ENCODE assay signal across 8 mouse cellular contexts in the genomic region with DNA sequence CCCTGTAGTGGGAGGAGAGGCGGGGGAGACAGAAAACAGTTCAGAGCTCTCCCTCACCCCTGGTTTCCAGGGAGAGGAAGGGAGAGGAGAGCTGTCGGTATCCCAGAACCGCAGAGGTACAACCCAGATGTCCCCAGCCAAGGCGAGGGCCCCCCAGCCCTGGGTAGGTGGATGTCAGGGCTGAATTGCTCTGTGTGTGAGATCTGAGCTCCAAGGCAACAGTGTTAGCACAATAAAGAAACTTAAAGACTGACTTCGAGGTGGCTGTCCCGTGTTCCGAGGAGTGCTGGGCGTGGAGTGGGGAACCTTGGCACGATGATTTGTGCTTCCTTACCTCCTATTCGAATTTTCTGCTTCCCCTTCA. TPM values are rescaled to one million over a fixed set of nuclear protein-coding genes. Genes with fewer than 3 reads are reported as not detected.
DNase-seq lines count a peak whose midpoint lies in the region; ATAC-seq and TF ChIP-seq lines count a peak whose summit lies in the region.

No protein-coding gene starts in this region.

- peak overlapping the region; percentile 68 for H3K4me3 ChIP-seq in heart, embryonic 16.5 days (ENCODE audit: low read length)
- peak overlapping the region; percentile 72 for H3K4me3 ChIP-seq in cortical plate, adult 2 months (ENCODE audit: insufficient read depth, low read length)
- peak overlapping the region; percentile 51 for H3K4me3 ChIP-seq in hindbrain, postnatal 0 days (ENCODE audit: low read length)
- peak overlapping the region; percentile 65 for H3K4me3 ChIP-seq in midbrain, embryonic 12.5 days

- DNase-seq in heart, adult 8-10 months (ENCODE audit: low spot score), result no peak
- no peak for DNase-seq in hindbrain, postnatal 0 days (ENCODE audit: low spot score)
- no peak for DNase-seq in layer of hippocampus, postnatal 36 days
- DNase-seq in layer of hippocampus, adult 8-10 months (ENCODE audit: low spot score in 2 of 2), result no peak
- no peak for DNase-seq in urinary bladder, postnatal 36 days (ENCODE audit: low spot score in 2 of 2)

- H3K4me1 ChIP-seq in heart, embryonic 16.5 days (ENCODE audit: control insufficient read depth, insufficient read depth, low read length), result peaks cover 8% of the 10 kb centered on the region
- H3K4me1 ChIP-seq in cortical plate, adult 2 months (ENCODE audit: control insufficient read depth, insufficient read depth, low read length), result 0 out of 2 replicates have a peak, but pooled peaks cover 1% of the 10 kb centered on the region
- no peaks in the 10 kb centered on the region; the same call in 1 of the 2 replicates for H3K4me1 ChIP-seq in hindbrain, postnatal 0 days (ENCODE audit: insufficient read depth, low read length)
- H3K4me1 ChIP-seq in midbrain, embryonic 12.5 days, result peaks cover 19% of the 10 kb centered on the region

- TF ChIP-seq CTCF in cortical plate, adult 2 months (IDR thresholded peaks at IDR 0.05; ENCODE audit: extremely low read depth, insufficient read depth, low read length), result no peak
- TF ChIP-seq CTCF in hindbrain, postnatal 0 days (IDR thresholded peaks at IDR 0.05; ENCODE audit: low read depth), result no peak

- H3K9me3 ChIP-seq in heart, embryonic 16.5 days (replicated peaks; ENCODE audit: control insufficient read depth, low read length), result no peaks in the 10 kb centered on the region
- no peaks in the 10 kb centered on the region for H3K9me3 ChIP-seq in hindbrain, postnatal 0 days (ENCODE audit: low read length)
- H3K9me3 ChIP-seq in midbrain, embryonic 12.5 days, result no peaks in the 10 kb centered on the region

- peak overlapping the region; percentile 75 for H3K9ac ChIP-seq in heart, embryonic 16.5 days (ENCODE audit: low read length)
- peak overlapping the region; percentile 65 for H3K9ac ChIP-seq in hindbrain, postnatal 0 days (replicated peaks; ENCODE audit: low read length)
- peak overlapping the region; percentile 57; the same call in 1 of the 2 replicates for H3K9ac ChIP-seq in midbrain, embryonic 12.5 days (replicated peaks)

- H3K36me3 ChIP-seq in heart, embryonic 16.5 days (ENCODE audit: control insufficient read depth, insufficient read depth), result no peaks in the 10 kb centered on the region
- no peaks in the 10 kb centered on the region for H3K36me3 ChIP-seq in hindbrain, postnatal 0 days (ENCODE audit: insufficient read depth, low read length)
- no peaks in the 10 kb centered on the region for H3K36me3 ChIP-seq in midbrain, embryonic 12.5 days

- peaks cover 33% of the 10 kb centered on the region for H3K27me3 ChIP-seq in heart, embryonic 16.5 days (ENCODE audit: control insufficient read depth, insufficient read depth, low read length)
- no peaks in the 10 kb centered on the region for H3K27me3 ChIP-seq in hindbrain, postnatal 0 days (ENCODE audit: insufficient read depth, low read length)
- H3K27me3 ChIP-seq in midbrain, embryonic 12.5 days, result peaks cover 55% of the 10 kb centered on the region

- H3K4me2 ChIP-seq in heart, embryonic 16.5 days (ENCODE audit: low read depth, low read length), result peak overlapping the region; percentile 98
- H3K4me2 ChIP-seq in hindbrain, postnatal 0 days (ENCODE audit: low read depth, low read length), result peak overlapping the region; percentile 98
- H3K4me2 ChIP-seq in midbrain, embryonic 12.5 days (replicated peaks), result peak overlapping the region; percentile 97

- 4% methylated on average over 10 of the region's 10 CpGs for WGBS in heart, embryonic 16.5 days
- WGBS in hindbrain, postnatal 0 days, result 3% methylated on average over 10 of the region's 10 CpGs
- WGBS in midbrain, embryonic 12.5 days, result 2% methylated on average over 9 of the region's 10 CpGs

- no peak for TF ChIP-seq POLR2A in cortical plate, adult 2 months (IDR thresholded peaks at IDR 0.05; ENCODE audit: extremely low read depth, insufficient read depth, low read length)

- no peak; the same call in 1 of the 2 replicates for ATAC-seq in heart, embryonic 16.5 days (replicated peaks; ENCODE audit: extremely low read depth, insufficient read depth, low FRiP score)
- no peak; the same call in 1 of the 2 replicates for ATAC-seq in hindbrain, postnatal 0 days
- ATAC-seq in midbrain, embryonic 12.5 days (ENCODE audit: low FRiP score, low read depth), result no peak

- no peak overlapping the region for H3K27ac ChIP-seq in heart, embryonic 16.5 days (ENCODE audit: low read length)
- H3K27ac ChIP-seq in cortical plate, adult 2 months (ENCODE audit: insufficient read depth, low read length), result no peak overlapping the region
- peak overlapping the region; percentile 64; the same call in 1 of the 2 replicates for H3K27ac ChIP-seq in hindbrain, postnatal 0 days
- H3K27ac ChIP-seq in midbrain, embryonic 12.5 days (replicated peaks), result no peak overlapping the region

RNA-seq across cellular contexts. Expression of gene Vsig8, which starts 7.7 kb away (rescaled TPM):
- polyA plus RNA-seq in heart, embryonic 16.5 days (2015; fragmentation: Nextera tagmentation; extraction: Ambion mirVana), result 0.32 and 0.55 TPM in 2 replicates
- total RNA-seq in heart, adult 8-10 months (2022), result not detected
- 0.47 and 0.52 TPM in 2 replicates for polyA plus RNA-seq in cortical plate, adult 2 months (2012; rRNA removed)
- 1.9 and 2.9 TPM in 2 replicates for total RNA-seq in hindbrain, postnatal 0 days (2014; rRNA removed)
- polyA plus RNA-seq in hindbrain, postnatal 0 days (2015; fragmentation: Nextera tagmentation; extraction: Ambion mirVana), result 1.9 and 2.0 TPM in 2 replicates
- 0.15 TPM in 1 of 2 replicates, not detected in the other for polyA plus RNA-seq in midbrain, embryonic 12.5 days (2016; fragmentation: Nextera tagmentation; extraction: Ambion mirVana)
- total RNA-seq in layer of hippocampus, postnatal 36 days (2021), result under 1 TPM; 0.25 to 0.67 TPM
- total RNA-seq in layer of hippocampus, adult 8-10 months (2022), result under 1 TPM in 3 of 4 experiments, not detected in 1; 0.56 to 0.71 (median 0.64) TPM

RNA-seq across cellular contexts. Expression of gene Slamf8, which starts 26.9 kb away (rescaled TPM):
- 0.35 TPM in 2 replicates for polyA plus RNA-seq in heart, embryonic 16.5 days (2015; fragmentation: Nextera tagmentation; extraction: Ambion mirVana)
- total RNA-seq in heart, adult 8-10 months (2022), result under 1 TPM; 0.16 to 0.31 (median 0.24) TPM
- polyA plus RNA-seq in cortical plate, adult 2 months (2012; rRNA removed), result 0.28 and 0.31 TPM in 2 replicates
- total RNA-seq in hindbrain, postnatal 0 days (2014; rRNA removed), result 0.11 TPM in 1 of 2 replicates, not detected in the other
- 0.14 TPM in 1 of 2 replicates, not detected in the other for polyA plus RNA-seq in hindbrain, postnatal 0 days (2015; fragmentation: Nextera tagmentation; extraction: Ambion mirVana)
- not detected in 2 replicates for polyA plus RNA-seq in midbrain, embryonic 12.5 days (2016; fragmentation: Nextera tagmentation; extraction: Ambion mirVana)
- not detected for total RNA-seq in layer of hippocampus, postnatal 36 days (2021)
- under 1 TPM in 2 of 4 experiments, not detected in 2; 0.59 to 0.92 TPM for total RNA-seq in layer of hippocampus, adult 8-10 months (2022)

RNA-seq across cellular contexts. Expression of gene Fcrl6, which starts 38.9 kb away (rescaled TPM):
- not detected in 2 replicates for polyA plus RNA-seq in heart, embryonic 16.5 days (2015; fragmentation: Nextera tagmentation; extraction: Ambion mirVana)
- not detected for total RNA-seq in heart, adult 8-10 months (2022)
- polyA plus RNA-seq in cortical plate, adult 2 months (2012; rRNA removed), result 0.11 TPM in 1 of 2 replicates, not detected in the other
- 0.18 TPM in 1 of 2 replicates, not detected in the other for total RNA-seq in hindbrain, postnatal 0 days (2014; rRNA removed)
- not detected in 2 replicates for polyA plus RNA-seq in hindbrain, postnatal 0 days (2015; fragmentation: Nextera tagmentation; extraction: Ambion mirVana)
- polyA plus RNA-seq in midbrain, embryonic 12.5 days (2016; fragmentation: Nextera tagmentation; extraction: Ambion mirVana), result 0.31 TPM in 1 of 2 replicates, not detected in the other
- not detected for total RNA-seq in layer of hippocampus, postnatal 36 days (2021)
- under 1 TPM in 1 of 4 experiments, not detected in 3; 0.25 TPM for total RNA-seq in layer of hippocampus, adult 8-10 months (2022)

RNA-seq across cellular contexts. Expression of gene Cfap45, which starts 42.8 kb away (rescaled TPM):
- polyA plus RNA-seq in heart, embryonic 16.5 days (2015; fragmentation: Nextera tagmentation; extraction: Ambion mirVana), result 3.0 and 3.2 TPM in 2 replicates
- total RNA-seq in heart, adult 8-10 months (2022), result under 1 TPM; 0.19 to 0.98 (median 0.46) TPM
- 3.3 and 3.6 TPM in 2 replicates for polyA plus RNA-seq in cortical plate, adult 2 months (2012; rRNA removed)
- 1.0 and 1.2 TPM in 2 replicates for total RNA-seq in hindbrain, postnatal 0 days (2014; rRNA removed)
- 3.7 and 4.5 TPM in 2 replicates for polyA plus RNA-seq in hindbrain, postnatal 0 days (2015; fragmentation: Nextera tagmentation; extraction: Ambion mirVana)
- 1.2 TPM in 2 replicates for polyA plus RNA-seq in midbrain, embryonic 12.5 days (2016; fragmentation: Nextera tagmentation; extraction: Ambion mirVana)
- total RNA-seq in layer of hippocampus, postnatal 36 days (2021), result 1 to 10 TPM; 4.0 to 5.5 TPM
- 1 to 10 TPM; 4.7 to 7.4 (median 5.6) TPM for total RNA-seq in layer of hippocampus, adult 8-10 months (2022)
